Mouse (Mus musculus) lung, postnatal 0 days (tissue): ENCODE results near the gene Tufm. TPM values are rescaled to one million over a fixed set of nuclear protein-coding genes. Genes with fewer than 3 reads are reported as not detected.

Experiments
- ATAC-seq: fragments of 200-750 bp; cut with Nextera tagmentation; 2 replicates; pipeline ENCODE4 v1.8.0; 2017; ENCODE audit warnings: moderate library complexity
- DNase-seq: peaks from one replicate; pipeline ENCODE4 v3.0.0-alpha.2; 2016; ENCODE audit warnings: low spot score
- H3K27ac ChIP-seq: fragments of 300-500 bp; sonication (generic); 2 replicates; pipeline ENCODE4 v1.5.1; 2014; ENCODE audit warnings: antibody characterized with exemption, mild to moderate bottlenecking, low read length, mixed read lengths
- H3K27me3 ChIP-seq: fragments of 300-500 bp; sonication (generic); replicated peaks from 2 replicates; pipeline ENCODE4 v1.6.1; 2014; ENCODE audit warnings: low read length, mixed read lengths; ENCODE audit not compliant: insufficient read depth
- H3K36me3 ChIP-seq: fragments of 300-500 bp; sonication (generic); 2 replicates; pipeline ENCODE4 v1.6.1; 2014; ENCODE audit warnings: low read length, mixed read lengths; ENCODE audit not compliant: insufficient read depth
- H3K4me1 ChIP-seq: fragments of 300-500 bp; sonication (generic); 2 replicates; pipeline ENCODE4 v1.6.1; 2014; ENCODE audit warnings: antibody characterized with exemption, low read depth, low read length, mixed read lengths; ENCODE audit not compliant: insufficient read depth
- H3K4me2 ChIP-seq: fragments of 300-500 bp; sonication (generic); replicated peaks from 2 replicates; pipeline ENCODE4 v1.6.1; 2014; ENCODE audit warnings: low read depth, mild to moderate bottlenecking, low read length, moderate library complexity, mixed read lengths
- H3K4me3 ChIP-seq: fragments of 300-500 bp; sonication (generic); 2 replicates; pipeline ENCODE4 v1.5.1; 2014; ENCODE audit warnings: low read depth, low read length
- H3K9ac ChIP-seq: fragments of 300-500 bp; sonication (generic); replicated peaks from 2 replicates; pipeline ENCODE4 v1.6.1; 2014; ENCODE audit warnings: low read depth, mild to moderate bottlenecking
- H3K9me3 ChIP-seq: fragments of 300-500 bp; sonication (generic); 2 replicates; pipeline ENCODE4 v1.6.1; 2016; ENCODE audit warnings: low read length, mixed read lengths
- CTCF ChIP-seq: IDR thresholded peaks from 2 replicates; pipeline ENCODE4 v1.5.1; 2016; ENCODE audit warnings: antibody characterized with exemption, mild to moderate bottlenecking
- EP300 ChIP-seq: IDR thresholded peaks from 2 replicates; pipeline ENCODE4 v1.6.1; 2016; ENCODE audit warnings: antibody characterized with exemption, mild to moderate bottlenecking, control low read depth
- WGBS: fragments of 180-500 bp; shearing (Covaris S2); extraction: QIAGEN DNeasy Blood & Tissue Kit; methylation state at CpG from one replicate; pipeline ENCODE4 v1.1.7; 2014; 5-methylcytosine and 5-hydroxymethylcytosine counted together
- polyA plus RNA-seq: library from polyadenylated mRNA; unstranded; fragments of >200 nt; fragmentation: Nextera tagmentation; extraction: Ambion mirVana; gene quantifications from 2 replicates; pipeline ENCODE4 v1.2.1, GENCODE M21; 2015

The Tufm gene
- 47.3 and 49.7 TPM in 2 replicates for polyA plus RNA-seq

DNA sequence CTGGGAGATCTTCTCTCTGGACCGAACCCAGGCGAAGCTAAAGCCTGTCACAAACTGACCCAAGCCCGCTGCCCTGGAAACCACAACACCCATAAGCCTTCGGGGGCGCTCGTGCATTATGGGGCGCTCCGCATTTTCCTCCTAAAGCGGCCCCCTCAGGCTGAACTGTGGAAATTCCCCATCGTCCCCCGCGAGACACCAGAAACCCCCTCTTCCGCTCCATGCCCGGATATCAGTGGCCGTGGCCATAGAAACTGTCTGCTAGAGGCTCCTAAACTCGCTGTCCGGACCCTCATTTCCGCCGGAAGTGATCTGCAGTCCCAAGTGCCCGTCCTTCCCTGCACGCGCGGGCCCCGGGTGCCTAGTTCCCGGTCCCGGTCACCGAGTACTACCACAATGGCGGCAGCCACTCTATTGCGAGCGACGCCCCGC lies at the start of gene Tufm:
Tufm (plus strand) TSS at position 310 of the 432 bp plus-strand sequence.
- Histone ChIP-seq H3K4me1 (no peaks in the 10 kb centered on the region; the same call in 1 of the 2 replicates), H3K27me3 (no peaks in the 10 kb centered on the region), H3K4me3 (peak within 1 kb of the TSS; percentile 59), H3K9ac (peak within 1 kb of the TSS; percentile 56), H3K9me3 (no peaks in the 10 kb centered on the region), H3K27ac (peak within 1 kb of the TSS; percentile 77), H3K36me3 (peaks cover 13% of the 10 kb centered on the region), H3K4me2 (peak within 1 kb of the TSS; percentile 70)
- 2% methylated on average over 32 of the region's 32 CpGs for WGBS
- ATAC-seq (peak; percentile 94), DNase-seq (peak; percentile 99)
- peak; percentile 72 for TF ChIP-seq CTCF
- peak; percentile 42; the same call in 1 of the 2 replicates for TF ChIP-seq EP300

DNA sequence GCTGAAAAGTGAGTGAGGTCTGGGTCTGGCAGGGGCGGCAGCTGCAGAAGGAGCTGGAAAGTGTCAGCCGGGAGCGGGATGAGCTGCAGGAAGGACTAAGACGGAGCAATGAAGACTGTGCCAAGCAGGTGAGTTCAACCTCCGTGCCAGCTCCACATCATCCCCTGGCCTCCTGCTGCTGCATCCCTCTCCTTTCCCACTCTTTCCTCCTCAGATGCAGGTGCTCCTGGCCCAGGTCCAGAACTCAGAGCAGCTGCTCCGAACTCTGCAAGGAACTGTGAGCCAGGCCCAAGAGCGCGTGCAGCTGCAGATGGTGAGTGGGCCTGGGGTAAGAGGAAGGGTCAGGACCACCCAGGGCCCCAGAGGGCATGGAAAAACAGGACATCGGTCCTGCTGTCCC lies 47.0 kb upstream of the Tufm start:
- Histone ChIP-seq H3K4me3 (no peak overlapping the region), H3K4me2 (no peak overlapping the region), H3K9me3 (no peaks in the 10 kb centered on the region), H3K27me3 (no peaks in the 10 kb centered on the region), H3K9ac (no peak overlapping the region), H3K27ac (no peak overlapping the region), H3K36me3 (peaks cover 23% of the 10 kb centered on the region; the same call in 1 of the 2 replicates), H3K4me1 (no peaks in the 10 kb centered on the region)
- DNase-seq (no peak), ATAC-seq (no peak)
- WGBS: 78% methylated on average over 9 of the region's 9 CpGs
- TF ChIP-seq CTCF: no peak
- no peak for TF ChIP-seq EP300

DNA sequence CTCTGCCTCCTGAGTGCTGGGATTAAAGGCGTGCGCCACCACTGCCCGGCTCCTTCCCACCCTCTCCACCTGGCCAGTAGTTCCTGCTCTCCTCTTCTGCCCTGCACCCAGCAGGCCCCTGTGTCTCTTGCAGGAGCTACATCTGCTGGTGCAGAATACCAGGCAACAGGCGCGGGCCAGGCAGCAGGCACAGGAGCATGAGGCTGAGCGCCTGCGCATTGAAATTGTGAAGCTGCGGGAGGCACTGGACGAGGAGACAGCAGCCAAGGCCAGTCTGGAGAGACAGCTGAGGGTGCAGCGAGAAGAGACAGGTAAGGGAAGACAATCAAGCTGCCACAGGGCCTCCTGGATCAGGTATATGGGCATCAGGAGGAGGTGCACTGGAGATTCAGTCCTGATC lies 43.2 kb upstream of the Tufm start:
- no peak for DNase-seq

DNA sequence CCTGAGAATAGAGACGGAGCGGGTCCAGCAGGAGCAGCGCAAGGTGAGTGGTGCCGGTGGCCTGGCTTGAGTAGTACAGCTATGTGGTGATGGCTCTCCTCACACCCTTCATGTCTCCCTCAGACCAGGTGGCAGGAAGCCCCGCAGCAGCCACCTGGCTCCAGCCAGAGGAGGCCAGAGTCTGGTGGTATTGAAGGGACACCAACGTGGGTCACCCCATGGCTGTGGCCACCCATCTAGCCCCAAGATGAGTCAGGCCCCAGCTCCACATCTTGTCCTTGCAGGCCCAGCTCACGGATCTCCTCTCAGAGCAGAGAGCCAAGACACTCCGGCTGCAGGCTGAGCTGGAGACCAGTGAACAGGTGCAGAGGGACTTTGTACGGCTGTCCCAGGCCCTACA lies 42.6 kb upstream of the Tufm start:
- H3K27ac ChIP-seq: no peak overlapping the region
- DNase-seq (no peak), ATAC-seq (no peak)
- no peak overlapping the region for H3K4me2 ChIP-seq
- no peak for TF ChIP-seq EP300
- no peak for TF ChIP-seq CTCF
- H3K36me3 ChIP-seq: 0 out of 2 replicates have a peak, but pooled peaks cover 12% of the 10 kb centered on the region
- no peak overlapping the region for H3K4me3 ChIP-seq
- WGBS: 94% methylated on average over 9 of the region's 9 CpGs
- no peaks in the 10 kb centered on the region for H3K4me1 ChIP-seq
- no peaks in the 10 kb centered on the region for H3K27me3 ChIP-seq
- no peaks in the 10 kb centered on the region for H3K9me3 ChIP-seq
- H3K9ac ChIP-seq: no peak overlapping the region

More for the DNA sequence above, 43.2 kb upstream of the Tufm start:
- H3K9ac ChIP-seq: no peak overlapping the region
- no peak overlapping the region for H3K4me3 ChIP-seq
- WGBS: 97% methylated on average over 10 of the region's 10 CpGs
- H3K27ac ChIP-seq: no peak overlapping the region
- H3K36me3 ChIP-seq: 0 out of 2 replicates have a peak, but pooled peaks cover 14% of the 10 kb centered on the region
- no peak for ATAC-seq
- H3K4me1 ChIP-seq: no peaks in the 10 kb centered on the region
- no peaks in the 10 kb centered on the region for H3K9me3 ChIP-seq
- H3K4me2 ChIP-seq: no peak overlapping the region
- no peaks in the 10 kb centered on the region for H3K27me3 ChIP-seq
- no peak for TF ChIP-seq EP300
- no peak for TF ChIP-seq CTCF

DNA sequence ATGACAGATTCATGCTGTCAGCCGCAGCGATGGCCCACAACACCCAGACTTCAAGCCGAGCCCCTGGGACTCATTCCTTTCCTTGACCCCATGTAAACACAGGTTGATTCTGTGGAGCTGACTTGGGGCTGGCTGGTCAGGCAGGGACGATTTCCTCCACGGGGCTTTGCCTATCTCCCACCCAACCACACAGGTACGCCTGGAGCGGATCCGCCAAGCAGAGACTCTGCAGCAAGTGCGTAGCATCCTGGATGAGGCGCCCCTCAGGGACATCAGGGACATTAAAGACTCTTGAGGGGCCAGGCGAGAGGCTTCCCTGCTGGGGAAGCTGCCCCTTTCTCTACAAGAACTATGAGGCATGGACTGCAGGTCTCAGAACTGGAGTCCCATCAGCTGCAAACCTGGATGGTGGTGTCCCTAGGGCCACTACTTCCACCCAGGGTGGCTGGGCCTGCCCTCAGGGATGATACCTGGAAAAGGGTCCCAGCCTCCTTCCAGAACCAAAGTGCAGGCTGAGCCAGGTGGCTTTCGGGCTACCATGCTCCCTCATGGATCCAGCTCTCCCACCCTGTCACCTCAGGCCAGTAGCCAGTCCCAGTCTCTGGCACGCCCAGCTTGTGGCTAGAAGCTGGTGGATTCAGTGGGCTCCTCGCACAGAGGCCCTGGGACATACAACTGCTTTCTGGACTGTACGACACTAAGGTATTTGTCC lies 41.9 kb upstream of the Tufm start:
- no peak overlapping the region for H3K4me3 ChIP-seq
- no peaks in the 10 kb centered on the region for H3K4me1 ChIP-seq
- H3K4me2 ChIP-seq: no peak overlapping the region
- ATAC-seq: no peak
- no peak for TF ChIP-seq EP300
- TF ChIP-seq CTCF: no peak
- no peaks in the 10 kb centered on the region for H3K9me3 ChIP-seq
- no peak for DNase-seq
- H3K27me3 ChIP-seq: no peaks in the 10 kb centered on the region
- no peak overlapping the region for H3K27ac ChIP-seq
- H3K9ac ChIP-seq: no peak overlapping the region
- 95% methylated on average over 15 of the region's 15 CpGs for WGBS
- 0 out of 2 replicates have a peak, but pooled peaks cover 12% of the 10 kb centered on the region for H3K36me3 ChIP-seq

DNA sequence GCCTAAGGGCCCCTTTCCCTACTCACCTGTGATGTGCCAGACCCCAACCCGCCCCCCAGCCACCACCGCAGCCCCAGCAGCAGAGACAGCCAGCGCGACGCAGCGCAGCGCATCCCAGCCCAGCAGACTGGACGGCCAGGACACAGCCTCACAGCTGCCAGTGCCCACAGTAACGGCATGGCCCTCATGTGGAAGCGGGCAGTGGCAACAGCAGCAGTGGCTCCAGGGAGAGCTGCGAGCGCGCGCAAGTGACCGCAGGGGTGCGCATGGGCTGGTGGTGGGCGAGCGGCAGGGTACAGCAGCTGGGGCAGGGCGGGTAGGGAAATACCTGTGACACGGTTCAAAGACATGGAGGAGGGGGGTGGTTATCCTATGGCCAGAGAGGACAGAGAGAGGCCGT lies 40.9 kb upstream of the Tufm start:
- 0 out of 2 replicates have a peak, but pooled peaks cover 12% of the 10 kb centered on the region for H3K36me3 ChIP-seq
- no peak overlapping the region for H3K4me3 ChIP-seq
- no peak for ATAC-seq
- H3K27me3 ChIP-seq: no peaks in the 10 kb centered on the region
- DNase-seq: no peak
- H3K9ac ChIP-seq: no peak overlapping the region
- no peak overlapping the region for H3K27ac ChIP-seq
- TF ChIP-seq CTCF (no peak), EP300 (no peak)
- H3K4me2 ChIP-seq: no peak overlapping the region
- H3K9me3 ChIP-seq: no peaks in the 10 kb centered on the region
- no peaks in the 10 kb centered on the region for H3K4me1 ChIP-seq
- 90% methylated on average over 21 of the region's 21 CpGs for WGBS
